Mouse (Mus musculus) frontal cortex, postnatal 14 days (tissue): ENCODE measurements at regions not wholly inside any gene's neighbourhood (a gene's known extent, or its start where the extent isn't known, plus 50 kb on each side); places are given as distances from the start of the nearest gene placed in this dataset.

Source experiments
- DNase-seq, 2 experiments: peaks; one replicate each; pipeline ENCODE4 v3.0.0; 2022; ENCODE audit warnings: low spot score in 2 of 2

DNA sequence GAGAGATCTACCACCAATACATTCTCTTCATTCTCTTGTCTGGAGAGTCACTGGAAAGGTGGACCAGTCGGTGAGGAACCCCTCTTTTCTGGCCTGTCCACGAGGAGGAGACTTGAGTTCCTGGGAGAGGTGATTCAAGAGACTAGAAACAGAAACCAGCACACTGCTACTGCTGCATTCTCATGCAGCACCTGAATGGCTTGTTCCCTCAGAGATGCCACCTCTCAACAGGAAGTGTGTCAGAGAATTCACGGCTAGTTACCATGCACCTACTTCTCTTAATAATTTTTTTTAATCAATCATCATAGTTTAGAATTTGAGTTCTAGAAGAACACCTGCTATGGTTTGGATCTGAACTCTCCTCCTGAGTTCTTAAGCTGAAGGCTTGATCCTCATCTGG lies 52.0 kb upstream of the Dynlrb2 start:
- DNase-seq: no peak

DNA sequence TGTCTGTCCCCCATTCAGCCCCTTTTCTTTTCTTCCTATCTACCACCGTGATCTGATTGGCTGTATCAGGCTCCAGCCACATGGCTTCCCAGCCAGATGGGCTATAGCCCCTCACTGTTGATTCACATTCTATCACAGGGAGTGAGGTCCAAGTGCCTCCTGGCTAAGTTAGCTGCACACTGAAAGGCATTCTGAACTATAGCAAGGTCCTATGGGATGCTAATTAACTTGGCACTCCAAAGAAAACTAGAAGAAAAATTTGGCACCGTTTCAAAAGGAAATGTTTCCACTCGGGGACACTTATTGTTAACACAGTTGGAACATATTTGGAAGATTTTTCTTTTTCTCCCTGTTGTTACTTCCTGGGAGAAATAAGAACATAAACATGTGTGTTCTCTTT lies 53.4 kb upstream of the Dynlrb2 start:
- DNase-seq: no peak

DNA sequence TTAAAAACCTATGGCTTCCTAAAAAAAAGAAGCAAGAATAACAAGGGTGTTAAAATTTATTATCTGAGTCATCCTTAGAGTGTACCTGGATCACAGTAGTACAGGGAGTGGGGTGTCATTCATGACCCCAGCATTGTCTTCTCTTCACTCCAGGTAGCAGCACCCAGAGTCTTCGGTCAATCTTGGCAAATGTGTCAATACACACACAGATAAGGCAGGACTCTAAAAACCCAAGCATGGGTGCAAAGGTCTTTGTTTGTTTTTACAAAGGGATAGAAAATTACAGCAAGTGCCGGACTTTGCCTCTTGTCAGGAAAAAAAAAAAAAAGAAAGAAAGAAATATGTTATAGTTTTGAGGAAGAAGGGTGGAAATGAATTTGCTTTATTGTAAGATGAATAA lies 57.3 kb upstream of the Dynlrb2 start:
- no peak for DNase-seq

DNA sequence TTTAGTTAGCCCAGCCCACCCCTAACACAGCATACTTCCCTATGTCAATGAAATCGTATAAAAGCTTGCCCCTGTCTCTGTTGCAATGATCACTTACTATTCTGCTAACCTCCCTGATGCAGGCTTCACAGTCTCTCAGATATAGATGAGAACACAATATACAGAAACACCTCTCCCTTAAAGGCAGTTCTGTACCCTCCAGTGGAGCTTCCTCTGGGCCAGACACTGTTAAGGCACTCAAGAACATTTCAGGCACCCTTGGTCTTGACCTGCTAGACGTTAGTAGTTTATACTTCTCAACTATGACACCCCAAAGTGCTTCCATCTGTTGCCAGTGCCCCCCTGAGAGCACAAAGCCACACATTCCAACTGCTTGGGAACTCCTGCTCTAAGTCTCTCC lies 61.9 kb upstream of the Dynlrb2 start:
- no peak for DNase-seq

DNA sequence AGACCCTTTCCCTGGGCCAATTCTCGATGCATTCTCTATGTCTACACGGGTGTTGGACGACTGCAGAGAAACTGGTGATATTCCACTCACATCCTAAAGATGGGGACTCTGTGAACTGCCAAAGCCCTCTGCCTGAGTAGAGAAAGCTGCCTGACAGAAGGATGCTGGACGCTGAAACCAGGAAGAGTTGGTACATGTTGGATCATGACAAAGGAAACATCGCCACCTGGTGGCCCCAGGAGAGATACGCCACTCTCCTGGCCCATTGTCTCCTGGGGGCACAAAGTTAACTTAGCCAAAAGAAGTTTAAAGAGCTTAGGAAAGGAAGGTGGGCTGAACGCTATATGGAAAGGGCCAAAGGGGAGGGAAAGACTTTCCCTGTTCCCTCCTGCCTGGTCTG lies 65.9 kb upstream of the Dynlrb2 start:
- peak; percentile 28 to 70 for DNase-seq

DNA sequence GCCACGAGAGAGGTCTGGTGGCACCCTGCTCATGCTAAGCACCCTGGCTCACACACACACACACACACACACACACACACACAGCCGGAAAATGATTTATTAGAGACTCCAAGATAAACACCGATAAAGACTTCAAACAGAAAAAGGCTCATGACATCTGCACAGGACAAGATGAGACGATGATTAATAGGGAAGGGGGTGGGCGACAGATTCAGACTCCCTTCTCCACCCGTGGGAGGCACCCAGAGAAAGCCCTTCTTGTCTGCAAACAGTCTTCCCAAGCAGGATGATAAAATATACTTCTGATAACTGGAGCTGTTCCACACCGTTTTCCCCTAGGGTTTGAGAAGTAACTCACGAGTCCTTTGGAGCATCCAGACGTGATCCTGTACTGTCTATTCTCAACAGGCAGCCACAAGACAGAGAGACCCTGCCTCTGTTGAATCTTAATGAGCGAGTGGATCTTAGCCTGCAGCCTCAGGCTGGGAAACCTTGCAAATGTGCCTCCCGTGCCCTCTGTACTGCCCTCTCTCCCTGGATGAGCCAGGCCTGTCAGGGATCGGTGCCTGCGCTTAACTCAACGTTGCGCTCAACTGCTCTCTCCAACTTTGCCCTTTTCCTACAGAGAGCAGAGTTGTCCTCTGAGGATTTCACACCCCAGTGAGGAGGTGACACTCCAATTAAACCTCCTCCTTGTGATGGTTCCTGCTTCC lies 69.3 kb upstream of the Dynlrb2 start:
- no peak for DNase-seq

DNA sequence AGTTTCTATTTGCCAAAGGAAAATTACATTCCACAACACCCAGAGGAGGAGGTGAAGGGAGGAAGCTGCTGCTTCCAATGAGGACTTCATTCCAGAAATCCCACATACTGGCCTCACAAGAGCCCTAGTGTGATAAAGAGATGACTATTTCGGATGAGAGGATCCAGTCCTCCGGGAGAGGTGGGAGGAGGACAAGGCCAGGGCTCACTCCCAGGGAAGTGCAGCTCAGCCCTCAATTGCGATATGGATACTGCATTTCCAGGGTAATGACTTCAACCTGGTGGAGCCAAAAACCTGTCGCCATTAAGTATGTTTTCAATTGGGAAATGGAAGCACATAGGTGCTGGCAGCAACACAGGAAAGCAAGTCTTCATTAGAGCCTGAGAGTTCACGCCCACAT lies 74.7 kb upstream of the Dynlrb2 start:
- DNase-seq: no peak

DNA sequence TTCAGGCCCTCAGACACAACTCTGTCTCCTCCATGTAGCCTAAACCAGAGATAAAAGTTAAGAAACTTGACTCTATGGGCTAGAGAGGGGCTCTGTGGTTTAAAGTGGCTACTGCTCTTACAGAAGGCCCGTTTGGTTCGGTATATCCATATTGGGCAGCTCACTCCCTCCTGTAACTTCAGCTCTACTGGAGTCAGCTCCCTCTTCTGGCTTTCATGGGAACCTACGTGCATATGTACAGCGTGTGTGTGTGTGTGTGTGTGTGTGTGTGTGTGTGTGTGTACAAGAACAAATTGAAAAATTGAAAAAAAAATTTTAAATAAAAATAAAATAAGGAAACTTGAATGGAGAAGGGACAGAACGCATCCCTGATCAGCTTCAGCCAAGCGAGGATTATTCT lies 75.1 kb upstream of the Dynlrb2 start:
- DNase-seq: no peak

DNA sequence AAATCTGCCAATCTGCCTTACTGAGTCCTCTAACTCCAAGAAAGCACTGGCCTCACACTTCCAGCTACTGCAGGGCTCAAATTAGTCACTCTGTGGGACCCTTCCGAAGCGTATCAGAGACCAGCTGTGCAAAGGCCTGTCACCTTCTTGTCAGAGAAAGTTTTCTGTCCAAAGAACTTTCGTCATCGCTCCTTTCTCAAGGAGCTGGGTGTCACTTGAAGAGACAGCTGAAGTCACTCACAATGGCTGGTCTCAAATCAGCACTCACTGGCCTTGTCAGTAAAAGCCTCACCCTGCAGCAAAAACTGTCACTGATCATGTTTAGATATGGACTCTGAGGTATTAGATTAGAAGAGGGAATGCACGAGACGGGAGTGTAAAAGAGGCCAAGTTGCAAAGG lies 81.9 kb upstream of the Dynlrb2 start:
- DNase-seq: no peak

DNA sequence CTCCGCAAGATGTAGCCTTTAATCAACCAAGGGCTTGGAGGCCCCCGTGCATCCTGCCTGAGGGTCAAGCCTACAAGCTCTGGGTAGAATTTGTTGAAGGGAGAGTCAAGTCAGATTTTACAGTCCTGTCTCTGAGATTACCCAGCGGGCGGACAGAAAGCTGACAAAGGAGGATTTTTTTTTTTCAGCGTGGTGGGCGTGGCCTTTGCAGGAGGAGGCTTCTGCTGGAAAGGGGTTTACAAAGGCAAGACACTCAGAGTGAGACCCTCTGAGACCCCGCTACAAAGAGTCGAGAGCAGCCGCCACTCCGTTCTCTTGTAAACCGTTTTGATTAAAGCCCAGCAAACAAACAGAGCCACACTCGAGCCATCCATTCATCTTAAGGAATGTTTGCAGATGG lies 92.1 kb upstream of the Dynlrb2 start:
- no peak for DNase-seq

DNA sequence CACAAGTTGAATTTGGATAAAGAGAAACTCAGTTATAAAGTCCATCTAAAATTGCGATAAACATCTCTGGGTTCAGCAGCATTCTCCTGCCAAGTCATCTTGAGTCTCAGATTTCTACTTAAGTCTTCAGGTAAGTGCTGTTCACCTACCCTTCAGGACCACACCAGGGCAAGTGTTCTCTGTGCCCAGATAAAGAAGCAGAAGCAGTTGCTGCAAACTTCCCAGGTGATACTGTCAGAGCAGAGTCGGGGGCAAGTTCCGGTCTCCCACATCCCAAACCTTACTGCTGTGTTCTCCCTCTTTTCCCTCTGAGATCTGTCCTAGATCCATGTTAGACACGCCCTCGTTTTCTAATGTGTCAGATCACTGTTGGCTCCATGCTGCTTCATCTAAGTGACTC lies 94.7 kb upstream of the Dynlrb2 start:
- DNase-seq: no peak

DNA sequence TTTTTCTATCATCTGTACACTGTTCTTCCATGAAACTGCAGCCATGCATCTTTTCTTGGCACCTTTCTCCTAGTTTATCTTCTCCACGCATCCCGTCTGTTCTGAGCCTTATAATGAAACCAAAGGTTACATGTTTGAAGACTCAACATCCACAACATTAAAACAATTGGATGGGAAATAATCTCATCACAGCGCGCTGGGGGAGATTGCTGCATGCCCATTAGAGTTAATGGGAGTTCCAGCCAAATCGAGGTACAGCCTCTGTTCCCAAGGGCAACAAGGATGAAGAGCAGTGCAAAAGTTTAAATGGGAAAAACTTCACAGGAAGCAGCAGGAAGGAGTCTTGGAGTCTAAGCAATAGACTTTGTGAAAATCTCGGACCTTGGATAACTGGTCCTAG lies 95.8 kb upstream of the Dynlrb2 start:
- DNase-seq: no peak

DNA sequence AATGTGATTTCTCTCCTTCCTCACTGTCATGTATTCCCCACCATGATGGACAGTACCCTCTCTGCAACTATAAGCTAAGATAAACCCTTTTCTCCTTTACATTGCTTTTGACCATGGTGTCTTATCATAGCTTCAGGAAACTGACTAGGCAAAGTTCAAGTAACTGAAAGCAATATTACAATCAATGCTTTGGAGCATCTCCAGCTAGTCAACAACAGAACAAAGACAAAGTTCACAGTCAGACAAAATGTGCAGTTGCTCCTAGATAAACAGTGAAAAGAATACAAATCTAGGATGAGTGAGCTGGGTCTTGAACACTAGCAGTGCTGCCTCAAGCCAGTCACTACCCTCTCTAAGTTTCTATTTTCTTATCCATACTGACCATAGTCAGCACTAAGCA lies 100.2 kb upstream of the Dynlrb2 start:
- no peak for DNase-seq

DNA sequence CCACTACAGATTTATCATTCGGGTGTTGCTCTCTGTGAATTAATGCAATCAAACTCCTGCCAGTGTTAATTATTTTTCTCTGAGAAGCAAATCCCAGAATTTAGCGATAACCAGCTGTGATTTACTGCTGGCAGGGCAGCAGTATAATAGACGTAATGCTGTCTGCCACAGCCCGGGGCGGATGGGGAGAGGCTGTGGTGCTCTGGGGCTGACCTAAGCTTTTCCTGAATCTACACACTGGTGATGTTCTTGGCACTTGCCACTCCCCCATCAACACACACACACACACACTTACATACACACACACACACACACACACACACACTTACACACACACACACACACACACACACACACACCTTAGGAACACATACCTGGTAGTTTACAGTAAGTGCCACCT lies 101.4 kb upstream of the Dynlrb2 start:
- no peak for DNase-seq

DNA sequence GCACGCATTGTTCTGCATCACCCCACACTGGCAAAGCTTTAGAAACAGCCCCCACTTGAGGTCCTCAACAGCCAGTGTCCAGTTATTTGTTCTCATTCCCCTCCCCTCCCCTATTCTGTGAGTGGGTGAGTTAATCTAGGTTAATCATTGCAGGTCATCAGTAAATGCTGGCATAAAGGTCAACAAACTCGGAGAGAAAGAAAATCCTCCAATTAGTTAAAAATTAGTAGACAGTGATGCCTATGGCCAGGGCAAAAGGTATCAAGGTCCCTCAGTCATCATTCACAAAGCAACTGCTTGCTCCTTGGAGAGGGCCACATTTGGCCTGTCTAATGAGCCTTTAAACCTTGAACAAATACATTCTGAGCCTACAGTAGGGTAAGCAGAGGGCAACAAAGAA lies 105.3 kb upstream of the Dynlrb2 start:
- no peak for DNase-seq

DNA sequence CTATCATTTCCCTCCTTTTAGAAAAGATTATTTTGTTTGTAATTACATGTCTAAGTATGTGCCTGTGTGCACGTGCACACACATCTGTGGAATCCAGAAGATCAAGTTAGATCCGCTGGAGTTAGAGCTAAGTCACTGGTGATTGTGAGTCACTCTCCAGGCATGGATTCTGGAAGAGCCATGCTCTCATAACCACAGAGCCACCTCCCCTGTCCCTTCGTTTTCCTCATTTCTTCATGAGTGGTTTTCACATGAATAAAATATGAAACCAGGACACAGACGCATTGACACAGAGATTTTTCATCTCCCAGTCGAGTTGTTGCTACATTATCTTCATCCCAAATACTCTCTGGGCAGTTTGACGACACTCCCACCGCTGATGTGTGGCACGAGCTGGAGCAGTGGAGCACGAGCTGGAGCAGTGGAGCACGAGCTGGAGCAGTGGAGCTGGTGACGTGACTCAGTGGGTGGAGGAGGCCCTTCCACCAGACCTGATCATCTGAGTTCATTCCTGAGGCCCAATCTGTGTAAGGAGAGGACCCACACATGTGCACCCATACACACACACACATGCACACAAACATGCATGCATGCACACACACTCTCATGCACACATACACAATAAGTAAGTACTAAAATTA lies 106.1 kb upstream of the Dynlrb2 start:
- DNase-seq: no peak

DNA sequence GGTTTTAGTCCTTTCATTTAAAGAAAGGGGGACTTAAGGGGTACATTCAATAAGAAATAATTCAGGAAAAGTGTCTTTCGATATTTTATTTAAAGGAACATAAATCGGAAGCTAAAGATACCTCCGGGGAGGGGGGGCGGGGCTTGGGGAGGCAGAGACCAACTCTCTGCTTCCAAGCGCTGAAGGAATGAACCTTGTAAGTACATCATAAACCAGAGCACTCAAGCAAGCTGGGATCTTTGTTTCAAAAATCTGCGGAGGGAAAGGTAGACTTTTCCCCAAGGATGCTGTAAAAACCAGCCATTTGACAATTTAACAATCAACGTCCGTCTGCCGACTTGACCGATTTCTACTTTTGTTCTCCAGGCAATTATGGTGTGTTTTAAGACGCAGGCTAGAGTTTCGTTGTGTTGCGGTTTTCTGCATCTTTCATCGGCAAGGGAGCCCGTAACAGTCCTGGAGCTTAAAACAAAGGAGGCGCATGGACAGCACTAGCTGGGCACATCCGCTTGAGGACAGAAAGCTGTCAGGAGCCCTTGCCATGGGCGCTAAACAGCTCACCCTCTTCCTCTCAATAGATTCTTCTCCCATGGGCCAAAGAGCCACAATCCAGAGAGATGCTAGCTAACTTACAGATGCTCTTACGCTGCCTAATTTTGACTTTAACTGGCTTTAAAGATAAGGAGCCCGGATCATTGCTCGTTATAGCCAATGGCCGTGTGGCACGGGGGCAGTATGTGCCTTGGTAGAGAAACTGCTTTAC lies 119.4 kb upstream of the Dynlrb2 start:
- no peak for DNase-seq

DNA sequence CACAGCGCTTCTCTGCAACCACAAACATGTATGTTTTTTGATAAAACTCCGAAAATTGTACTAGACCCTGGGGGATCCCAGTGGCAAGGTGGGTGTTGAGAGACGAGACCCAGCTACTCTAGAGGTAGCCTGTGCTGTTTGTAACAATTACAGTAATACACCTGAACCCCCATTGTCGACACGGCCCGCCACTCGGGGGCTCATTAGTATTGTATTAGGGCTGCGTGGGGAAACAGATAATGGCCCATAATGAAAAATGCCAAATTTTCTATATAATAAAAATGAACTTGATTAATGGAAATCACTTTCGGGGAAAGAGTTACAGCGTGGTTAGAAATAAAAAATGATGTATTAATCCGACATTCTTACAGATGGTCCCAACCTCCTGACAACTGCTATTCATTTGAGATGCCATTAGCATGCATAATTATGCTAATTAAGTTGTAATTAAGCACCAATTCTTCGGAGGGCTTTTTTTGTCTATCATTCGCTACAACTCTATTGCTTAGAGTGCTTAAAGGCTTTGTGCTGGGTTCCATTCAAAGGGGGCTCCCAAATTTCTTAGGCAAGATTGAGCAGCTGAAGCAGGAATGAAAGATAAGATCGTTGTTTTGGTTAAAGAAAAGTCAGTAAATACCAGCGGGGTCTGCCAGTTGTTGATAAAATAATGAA lies 120.2 kb upstream of the Dynlrb2 start:
- DNase-seq: no peak

DNA sequence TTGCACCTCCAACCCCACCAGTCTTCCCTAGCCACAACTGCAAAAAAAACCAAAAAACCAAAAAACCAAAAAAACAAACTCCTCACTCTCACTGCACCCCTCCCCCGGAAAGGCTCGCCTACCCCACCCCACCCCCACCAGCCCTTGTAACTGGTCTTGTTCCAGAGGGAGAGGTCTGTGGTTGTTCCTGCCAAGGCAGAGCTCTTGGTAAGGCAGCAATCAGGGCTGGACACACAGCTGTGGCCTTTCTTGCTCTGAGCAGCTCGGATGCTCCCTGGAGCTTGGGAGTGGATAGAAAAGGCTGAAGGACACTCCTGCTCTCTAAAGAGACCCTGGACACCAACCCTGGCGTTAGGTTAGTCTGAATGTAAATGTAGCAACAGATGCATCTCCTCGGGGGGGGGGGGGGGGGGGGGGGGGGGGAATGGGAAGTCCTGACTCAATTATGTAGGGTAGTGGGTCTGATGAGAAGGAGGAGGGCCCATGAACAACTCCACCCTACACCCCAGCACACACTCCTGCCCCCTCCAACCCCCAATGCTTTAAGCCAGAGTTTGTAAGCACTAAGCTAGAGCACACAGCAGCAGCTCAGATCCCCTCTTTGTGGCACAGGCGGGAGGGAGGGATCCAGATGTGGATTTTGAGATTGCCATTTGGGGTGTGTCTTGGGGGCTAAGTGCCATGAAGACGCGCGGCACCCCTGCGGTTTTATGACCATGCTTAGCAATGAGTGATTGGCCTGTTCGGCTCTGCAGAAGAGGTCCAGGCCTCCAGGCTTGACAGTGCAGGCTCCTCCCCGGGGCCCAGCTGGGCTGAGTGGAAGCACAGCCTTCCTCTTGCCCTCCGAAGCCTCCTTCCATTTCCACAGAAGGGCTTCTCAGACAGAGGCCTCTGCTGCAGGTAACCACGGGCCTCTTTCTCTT lies 121.0 kb upstream of the Dynlrb2 start:
- no peak for DNase-seq

DNA sequence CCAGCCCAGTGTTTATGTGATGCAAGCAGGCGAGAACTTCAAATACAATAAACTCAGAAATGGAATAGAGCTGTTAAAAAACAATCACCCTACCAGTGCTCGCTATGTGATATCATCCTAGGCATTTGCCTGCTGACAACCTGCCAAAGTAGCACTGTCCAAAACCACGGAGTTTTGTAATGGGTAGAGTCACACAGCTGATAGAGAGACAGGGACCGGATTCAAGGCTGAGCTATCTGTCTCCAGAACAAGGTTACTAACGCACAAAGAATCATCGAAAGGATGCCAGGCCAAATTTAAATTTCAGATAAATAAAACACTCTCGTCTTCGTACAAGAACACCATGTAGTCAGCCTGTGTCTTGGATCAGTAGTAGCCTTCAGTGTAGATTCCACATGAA lies 121.7 kb upstream of the Dynlrb2 start:
- DNase-seq: no peak

DNA sequence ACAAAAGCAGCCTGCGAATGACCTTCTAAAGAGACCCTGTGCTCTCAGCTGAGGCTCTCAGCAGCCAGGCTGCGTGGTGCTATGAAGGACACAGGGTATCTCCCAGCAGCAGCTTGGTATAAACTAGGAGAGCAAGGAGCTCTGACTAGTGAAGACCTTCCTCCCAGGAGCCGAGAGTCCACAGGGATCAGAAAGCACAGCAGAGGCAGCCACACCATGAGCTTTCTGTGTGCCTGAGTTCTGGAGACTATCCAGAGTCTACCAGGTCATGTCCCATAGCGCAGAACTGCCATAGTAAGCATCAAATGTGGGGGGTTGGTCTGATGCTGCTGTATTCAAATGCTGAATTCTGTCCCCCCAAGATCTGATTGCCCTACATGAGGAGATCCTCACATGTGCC lies 124.2 kb upstream of the Dynlrb2 start:
- DNase-seq: no peak

DNA sequence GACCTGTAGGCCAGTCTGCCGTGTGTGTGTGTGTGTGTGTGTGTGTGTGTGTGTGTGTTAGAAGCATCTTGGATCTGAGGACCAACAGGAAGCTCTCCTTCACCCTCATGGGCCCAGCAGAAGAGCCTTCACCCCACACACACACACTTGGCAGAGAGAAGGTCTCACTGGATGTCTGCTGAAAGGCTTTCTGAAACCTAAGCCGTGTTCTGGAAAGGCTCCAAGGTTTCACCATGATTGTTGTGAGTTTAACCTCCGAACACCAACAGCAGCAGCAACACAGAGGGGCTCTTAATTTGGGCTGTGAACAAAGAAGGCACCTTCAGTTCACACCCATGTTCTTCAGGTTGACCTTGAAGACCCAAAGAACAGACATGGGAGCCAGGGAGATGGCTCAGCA lies 124.9 kb upstream of the Dynlrb2 start:
- DNase-seq: no peak
